Mouse (Mus musculus) forebrain, embryonic 10.5 days (tissue): ENCODE data around the gene Donson. TPM values are rescaled to one million over a fixed set of nuclear protein-coding genes. Genes with fewer than 3 reads are reported as not detected.

Experiments
- DNase-seq: peaks from one replicate; pipeline ENCODE4 v3.0.0-alpha.2; 2017; ENCODE audit warnings: low spot score; ENCODE audit errors: extremely low spot score
- H3K27ac ChIP-seq: fragments of 300-500 bp; sonication (generic); 2 replicates; pipeline ENCODE4 v1.5.1; 2016; ENCODE audit warnings: mild to moderate bottlenecking
- H3K27me3 ChIP-seq: fragments of 300-500 bp; sonication (generic); 2 replicates; pipeline ENCODE4 v1.6.1; 2016; ENCODE audit warnings: mild to moderate bottlenecking; ENCODE audit not compliant: poor library complexity, severe bottlenecking
- H3K36me3 ChIP-seq: fragments of 300-500 bp; sonication (generic); replicated peaks from 2 replicates; pipeline ENCODE4 v1.6.1; 2016; ENCODE audit warnings: mild to moderate bottlenecking, moderate library complexity
- H3K4me1 ChIP-seq: fragments of 300-500 bp; sonication (generic); 2 replicates; pipeline ENCODE4 v1.6.1; 2016
- H3K4me3 ChIP-seq: fragments of 300-500 bp; sonication (generic); 2 replicates; pipeline ENCODE4 v1.5.1; 2016; ENCODE audit warnings: mild to moderate bottlenecking, moderate library complexity
- H3K9me3 ChIP-seq: fragments of 300-500 bp; sonication (generic); 2 replicates; pipeline ENCODE4 v1.6.1; 2016; ENCODE audit warnings: mild to moderate bottlenecking, moderate library complexity
- WGBS: fragments of 180-500 bp; shearing (Covaris S2); methylation state at CpG from one replicate; pipeline ENCODE4 v1.1.7; 2016; 5-methylcytosine and 5-hydroxymethylcytosine counted together
- polyA plus RNA-seq: library from polyadenylated mRNA; unstranded; fragments of >200 nt; fragmentation: Nextera tagmentation; extraction: Ambion mirVana; gene quantifications from 2 replicates; pipeline ENCODE4 v1.2.1, GENCODE M21; 2016

Gene Donson
- polyA plus RNA-seq, 1 experiment from 2014 or later: 34.3 TPM

DNA sequence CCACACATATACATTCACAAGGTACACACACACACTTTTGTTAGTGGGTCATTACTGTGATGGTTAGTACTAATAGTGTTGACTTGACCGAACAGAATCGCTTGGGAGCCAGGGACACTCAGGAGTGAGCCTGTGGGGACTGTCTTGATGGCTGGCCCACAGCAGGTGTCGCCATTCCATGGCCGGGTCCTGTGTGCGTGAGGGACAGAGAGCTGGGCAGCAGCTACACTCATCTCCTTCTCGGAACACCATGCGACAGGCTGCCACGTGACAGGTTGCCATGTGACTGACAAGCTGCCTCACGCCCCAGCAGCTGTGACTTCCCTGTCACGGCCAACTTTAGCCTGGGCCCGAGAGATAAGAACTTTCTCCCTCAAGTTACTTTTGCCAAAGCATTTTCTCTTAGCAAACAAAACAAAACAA, 28.4 kb upstream of the Donson start:
- Histone ChIP-seq H3K4me3 (no peak overlapping the region), H3K36me3 (peaks cover 79% of the 10 kb centered on the region), H3K27ac (no peak overlapping the region), H3K4me1 (no peaks in the 10 kb centered on the region), H3K9me3 (no peaks in the 10 kb centered on the region), H3K27me3 (no peaks in the 10 kb centered on the region)
- no peak for DNase-seq
- 87% methylated on average over 11 of the region's 11 CpGs for WGBS

DNA sequence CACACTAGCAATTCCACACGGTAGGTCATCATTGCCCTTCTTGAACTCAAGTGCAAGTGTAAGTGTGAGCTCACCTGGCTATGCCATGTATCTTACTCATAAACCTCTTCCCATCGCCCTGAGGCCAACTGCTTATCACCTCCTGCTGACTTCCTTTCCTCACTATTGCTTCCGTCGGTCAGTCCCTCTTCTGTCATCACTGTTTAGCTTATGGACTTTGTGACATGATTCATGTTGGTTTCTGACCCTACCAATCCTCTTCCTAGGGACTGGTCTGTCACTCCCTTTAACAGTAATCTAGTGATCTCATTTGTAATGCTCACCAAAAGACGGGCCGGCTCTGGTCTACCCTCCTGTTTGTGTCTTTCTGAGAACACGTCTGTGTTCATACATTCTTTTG, 21.7 kb upstream of the Donson start:
- DNase-seq: no peak
- Histone ChIP-seq H3K9me3 (no peaks in the 10 kb centered on the region), H3K4me1 (no peaks in the 10 kb centered on the region), H3K27ac (no peak overlapping the region), H3K36me3 (peaks cover 83% of the 10 kb centered on the region), H3K27me3 (no peaks in the 10 kb centered on the region), H3K4me3 (no peak overlapping the region)
- 91% methylated on average over 7 of the region's 7 CpGs for WGBS

DNA sequence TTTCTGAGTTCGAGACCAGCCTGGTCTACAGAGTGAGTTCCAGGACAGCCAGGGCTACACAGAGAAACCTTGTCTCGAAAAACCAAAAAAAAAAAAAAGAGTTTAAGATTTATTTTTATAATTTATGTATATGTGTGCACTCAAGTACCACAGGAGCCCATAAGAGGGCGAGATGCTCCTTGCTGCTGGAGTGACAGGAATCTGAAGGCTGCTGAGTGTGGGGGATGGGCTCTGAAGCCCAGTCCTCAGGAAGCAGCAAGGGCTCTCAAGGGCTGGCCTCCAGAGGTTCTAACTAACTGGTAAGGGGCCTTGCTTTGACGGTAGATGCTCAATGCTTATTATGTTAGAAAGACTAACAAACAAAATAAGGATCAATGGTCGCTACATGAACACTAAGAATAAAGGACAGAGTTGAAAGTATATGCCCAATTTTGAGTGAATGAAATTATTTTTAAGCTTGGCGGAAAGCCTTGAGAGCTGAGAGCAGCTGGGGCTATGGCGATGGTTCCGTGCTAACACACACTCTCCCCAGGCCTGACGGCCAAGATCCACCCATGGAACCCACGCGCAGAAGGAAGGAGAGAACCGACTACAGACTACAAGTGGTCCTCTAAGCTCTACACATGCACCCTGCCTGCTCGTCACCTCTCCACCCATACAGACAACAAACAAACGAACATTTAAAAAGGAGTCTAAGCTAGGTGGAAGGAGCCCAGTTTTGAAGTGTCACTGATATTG, 16.2 kb upstream of the Donson start:
- no peaks in the 10 kb centered on the region for H3K27me3 ChIP-seq
- H3K4me3 ChIP-seq: no peak overlapping the region
- peaks cover 75% of the 10 kb centered on the region for H3K36me3 ChIP-seq
- H3K27ac ChIP-seq: no peak overlapping the region
- 87% methylated on average over 14 of the region's 14 CpGs for WGBS
- DNase-seq: no peak
- peaks cover 7% of the 10 kb centered on the region for H3K4me1 ChIP-seq
- H3K9me3 ChIP-seq: no peaks in the 10 kb centered on the region

DNA sequence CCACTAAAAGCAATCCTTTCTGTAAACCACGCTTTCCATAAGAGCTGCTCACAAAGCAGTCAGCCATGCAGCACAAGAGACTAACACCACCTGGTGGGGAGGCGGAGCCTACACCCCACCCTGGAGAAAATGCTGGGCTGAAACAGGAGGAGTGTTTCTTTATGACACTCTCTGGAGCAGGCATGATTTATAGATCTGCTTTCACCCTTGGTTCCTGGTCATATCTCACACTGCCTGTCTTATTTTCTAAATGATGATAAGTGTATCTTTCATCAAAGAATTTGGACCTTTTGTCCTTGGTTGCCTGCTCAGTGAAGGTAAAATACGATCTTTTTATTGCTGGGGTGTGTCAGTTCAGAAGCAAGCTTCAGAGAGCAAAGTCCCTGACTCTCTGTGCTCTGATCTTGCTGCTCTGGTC, 14.2 kb upstream of the Donson start:
- DNase-seq: no peak
- H3K27ac ChIP-seq: no peak overlapping the region
- H3K4me1 ChIP-seq: peaks cover 7% of the 10 kb centered on the region
- H3K4me3 ChIP-seq: no peak overlapping the region
- no peaks in the 10 kb centered on the region for H3K9me3 ChIP-seq
- H3K36me3 ChIP-seq: peaks cover 78% of the 10 kb centered on the region
- 68% methylated on average over 3 of the region's 3 CpGs for WGBS
- no peaks in the 10 kb centered on the region for H3K27me3 ChIP-seq

DNA sequence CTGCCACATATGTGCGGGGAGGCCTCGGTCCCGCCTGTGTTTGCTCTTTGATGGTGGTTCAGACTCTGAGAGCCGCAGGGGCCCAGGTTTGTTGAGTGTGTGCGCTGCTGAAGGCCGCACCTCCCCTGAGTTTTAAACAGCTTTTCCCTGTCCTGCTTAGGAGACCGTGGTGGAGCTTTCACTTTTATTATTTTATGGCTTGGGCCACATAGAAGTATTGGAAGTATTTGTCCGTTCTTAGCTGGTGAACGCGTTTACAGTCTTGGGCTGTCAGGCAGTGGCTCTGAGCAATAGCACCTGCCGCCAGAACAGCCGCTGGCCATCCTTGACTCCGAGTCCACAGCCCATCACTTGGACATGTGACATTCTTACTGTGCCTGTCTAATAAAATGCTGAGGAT, 13.3 kb upstream of the Donson start:
- Histone ChIP-seq H3K4me3 (no peak overlapping the region), H3K27me3 (no peaks in the 10 kb centered on the region), H3K36me3 (peaks cover 79% of the 10 kb centered on the region), H3K9me3 (no peaks in the 10 kb centered on the region), H3K4me1 (peaks cover 7% of the 10 kb centered on the region), H3K27ac (no peak overlapping the region)
- WGBS: 93% methylated on average over 13 of the region's 13 CpGs
- DNase-seq: no peak

DNA sequence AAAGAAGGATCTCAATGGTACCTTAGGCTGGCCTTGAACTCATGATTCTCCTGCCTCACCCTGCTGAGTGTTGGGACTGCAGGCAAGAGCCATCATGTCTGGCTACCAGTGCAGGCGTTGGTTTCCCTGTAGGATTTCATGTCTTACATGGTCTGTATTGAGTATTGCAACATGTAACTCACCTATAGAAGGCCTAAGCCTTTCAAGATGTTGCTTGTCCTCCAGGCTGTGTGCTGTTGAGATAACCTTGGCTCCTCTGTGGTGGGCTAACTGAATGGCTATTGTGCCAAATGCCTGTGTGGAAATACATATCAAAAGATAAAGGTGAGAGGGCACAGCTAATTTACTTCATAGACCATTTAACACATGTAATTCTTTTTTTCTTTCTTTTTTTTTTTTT, 10.4 kb upstream of the Donson start:
- no peak overlapping the region for H3K4me3 ChIP-seq
- H3K27me3 ChIP-seq: no peaks in the 10 kb centered on the region
- peaks cover 14% of the 10 kb centered on the region for H3K4me1 ChIP-seq
- WGBS: 87% methylated on average over 1 of the region's 1 CpGs
- peaks cover 70% of the 10 kb centered on the region for H3K36me3 ChIP-seq
- no peak overlapping the region for H3K27ac ChIP-seq
- DNase-seq: no peak
- no peaks in the 10 kb centered on the region for H3K9me3 ChIP-seq

DNA sequence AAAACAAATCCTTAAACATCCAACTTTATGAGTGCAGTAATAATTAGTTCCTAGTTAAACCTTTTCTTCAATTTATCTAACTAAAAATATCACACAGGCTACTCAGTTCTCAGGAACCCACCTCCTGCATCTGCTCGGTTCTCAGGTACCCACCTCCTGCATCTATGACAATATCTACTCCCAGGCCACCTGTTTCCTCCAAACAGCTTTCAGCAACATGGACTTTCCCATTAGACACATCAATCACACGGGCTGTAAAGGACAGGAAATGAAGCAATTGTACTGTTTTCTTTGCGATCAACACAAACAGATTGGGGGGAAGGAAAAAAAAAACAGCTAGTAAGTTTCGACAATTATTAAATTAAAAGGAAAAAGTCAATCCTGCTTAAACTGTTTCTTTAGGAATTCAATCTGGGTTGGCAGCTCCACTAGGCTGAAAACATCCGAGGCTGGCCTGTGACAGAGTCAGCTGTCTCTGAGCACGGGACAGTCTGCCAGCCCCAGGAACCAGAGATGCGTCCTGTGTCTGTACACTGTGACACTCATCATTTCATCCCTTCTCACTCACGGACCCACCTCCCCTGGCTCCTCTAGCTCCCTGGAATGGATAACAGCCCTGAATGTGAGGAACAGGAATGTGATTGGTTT, 6.7 kb upstream of the Donson start:
- Histone ChIP-seq H3K36me3 (peaks cover 52% of the 10 kb centered on the region), H3K4me3 (no peak overlapping the region), H3K27me3 (no peaks in the 10 kb centered on the region), H3K27ac (no peak overlapping the region), H3K9me3 (no peaks in the 10 kb centered on the region), H3K4me1 (peaks cover 7% of the 10 kb centered on the region; the same call in 1 of the 2 replicates)
- 78% methylated on average over 8 of the region's 8 CpGs for WGBS
- no peak for DNase-seq

DNA sequence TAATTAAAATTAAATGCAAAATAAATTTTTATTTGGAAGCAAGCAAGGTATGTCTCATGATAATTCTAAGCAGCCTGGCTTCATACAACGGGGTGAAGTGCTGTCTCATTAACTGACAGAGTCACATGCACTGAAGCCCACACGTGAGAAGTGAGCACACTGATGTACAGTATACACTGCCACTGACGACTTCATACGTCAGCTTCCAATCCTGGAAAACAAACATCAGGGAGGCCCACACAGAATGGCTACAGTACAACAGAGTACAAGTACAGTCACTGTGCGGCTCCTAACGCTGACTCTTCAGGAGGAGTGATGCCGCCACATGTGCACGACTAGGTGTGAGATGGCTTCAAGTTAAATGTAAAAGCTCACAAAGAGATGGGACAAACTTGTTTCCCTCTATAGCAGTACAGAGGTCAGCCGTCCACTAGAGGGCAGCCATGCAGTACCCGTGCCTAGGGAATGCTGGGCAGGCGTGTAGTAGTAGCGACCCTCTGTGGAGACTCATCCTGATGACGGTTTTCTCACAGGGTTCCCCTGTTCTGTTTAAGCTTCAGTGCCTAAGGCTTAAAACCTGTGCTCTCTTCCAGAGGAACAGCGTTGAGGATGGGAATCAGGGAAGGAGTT, 6.0 kb upstream of the Donson start:
- 35% methylated on average over 14 of the region's 14 CpGs for WGBS
- peaks cover 13% of the 10 kb centered on the region for H3K4me1 ChIP-seq
- DNase-seq: peak; percentile 81
- H3K9me3 ChIP-seq: no peaks in the 10 kb centered on the region
- H3K4me3 ChIP-seq: no peak overlapping the region
- peaks cover 45% of the 10 kb centered on the region for H3K36me3 ChIP-seq
- no peak overlapping the region for H3K27ac ChIP-seq
- H3K27me3 ChIP-seq: no peaks in the 10 kb centered on the region

DNA sequence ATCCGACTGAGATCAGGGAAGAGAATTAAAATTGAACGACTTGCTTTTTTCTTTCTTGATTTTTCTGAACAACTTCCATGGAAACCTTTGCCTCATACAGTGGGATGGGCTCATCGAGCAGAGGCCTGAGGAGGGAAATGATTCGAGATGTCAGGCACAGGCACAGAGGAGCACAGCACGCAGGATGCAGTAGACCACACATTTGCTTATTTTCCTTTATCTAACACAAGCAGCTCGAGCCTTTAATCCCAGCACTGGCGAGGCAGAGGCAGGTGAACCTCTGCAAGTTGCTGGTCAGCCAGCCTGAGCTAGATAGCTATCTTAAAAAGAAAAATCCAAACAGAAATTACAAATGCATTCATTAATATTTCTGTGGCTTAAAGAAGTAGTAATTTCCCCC, 1.2 kb upstream of the Donson start:
- 56% methylated on average over 7 of the region's 7 CpGs for WGBS
- Histone ChIP-seq H3K4me1 (peaks cover 35% of the 10 kb centered on the region), H3K36me3 (peaks cover 29% of the 10 kb centered on the region), H3K9me3 (no peaks in the 10 kb centered on the region), H3K4me3 (peak overlapping the region; percentile 95; the same call in 1 of the 2 replicates), H3K27me3 (no peaks in the 10 kb centered on the region), H3K27ac (0 out of 2 replicates have a peak overlapping the region, but pooled peaks have one; percentile 0)
- DNase-seq: no peak

DNA sequence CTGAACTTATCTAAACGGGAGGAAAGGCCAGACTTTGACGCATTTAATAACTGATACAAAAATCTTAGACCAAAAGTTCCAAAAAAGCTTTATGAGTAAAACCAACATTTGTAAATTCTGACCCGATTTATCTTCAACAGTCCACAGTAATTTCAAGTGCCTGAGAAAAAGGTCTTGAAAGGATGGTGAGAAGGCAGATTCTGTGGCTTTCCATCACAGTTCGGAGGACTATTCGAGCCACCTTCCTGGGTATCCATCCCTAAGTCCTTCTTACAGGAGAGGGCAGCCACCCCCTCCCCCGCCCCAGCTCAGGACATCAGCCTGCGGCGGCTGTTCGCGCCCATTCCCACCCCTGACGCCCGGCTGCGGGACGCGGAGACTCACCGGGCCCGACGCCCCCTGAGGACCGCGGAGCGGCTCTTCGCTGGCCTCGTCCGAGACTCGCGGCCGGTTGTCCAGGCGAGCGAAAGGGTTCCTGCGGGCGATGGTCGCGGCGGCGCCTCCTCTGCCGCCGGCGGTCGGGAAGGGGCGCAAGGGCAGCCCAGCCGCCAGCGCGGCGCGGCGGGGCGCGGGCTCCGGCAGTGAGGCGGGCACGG, 449 bp downstream of the Donson start:
- DNase-seq: no peak
- peaks cover 38% of the 10 kb centered on the region for H3K36me3 ChIP-seq
- 1% methylated on average over 49 of the region's 51 CpGs for WGBS
- H3K9me3 ChIP-seq: no peaks in the 10 kb centered on the region
- peaks cover 32% of the 10 kb centered on the region for H3K4me1 ChIP-seq
- H3K27me3 ChIP-seq: no peaks in the 10 kb centered on the region
- H3K27ac ChIP-seq: peak overlapping the region; percentile 96
- H3K4me3 ChIP-seq: peak overlapping the region; percentile 95

DNA sequence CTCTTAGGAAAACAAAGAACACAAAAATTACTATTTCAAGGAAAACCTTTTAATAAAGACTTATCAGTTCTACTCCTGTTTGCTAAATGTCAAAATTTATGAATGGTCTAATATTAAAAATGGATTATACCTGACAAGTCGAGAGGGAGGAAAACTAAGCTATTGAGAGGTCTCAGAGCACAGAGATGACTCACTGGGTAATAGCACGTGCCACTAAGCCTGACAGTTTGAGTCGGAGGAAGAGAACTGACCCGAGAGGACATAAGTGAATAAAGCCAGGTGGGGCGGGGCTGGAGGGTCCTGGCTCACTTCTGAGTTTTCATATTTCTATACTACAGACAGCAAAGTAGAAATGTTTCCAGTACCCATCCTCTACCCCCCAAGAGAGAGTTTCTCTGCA, 2.2 kb downstream of the Donson start:
- peaks cover 54% of the 10 kb centered on the region for H3K36me3 ChIP-seq
- no peaks in the 10 kb centered on the region for H3K9me3 ChIP-seq
- H3K4me1 ChIP-seq: peaks cover 32% of the 10 kb centered on the region
- no peak overlapping the region for H3K4me3 ChIP-seq
- H3K27ac ChIP-seq: no peak overlapping the region
- no peaks in the 10 kb centered on the region for H3K27me3 ChIP-seq
- WGBS: 88% methylated on average over 5 of the region's 5 CpGs
- DNase-seq: no peak

DNA sequence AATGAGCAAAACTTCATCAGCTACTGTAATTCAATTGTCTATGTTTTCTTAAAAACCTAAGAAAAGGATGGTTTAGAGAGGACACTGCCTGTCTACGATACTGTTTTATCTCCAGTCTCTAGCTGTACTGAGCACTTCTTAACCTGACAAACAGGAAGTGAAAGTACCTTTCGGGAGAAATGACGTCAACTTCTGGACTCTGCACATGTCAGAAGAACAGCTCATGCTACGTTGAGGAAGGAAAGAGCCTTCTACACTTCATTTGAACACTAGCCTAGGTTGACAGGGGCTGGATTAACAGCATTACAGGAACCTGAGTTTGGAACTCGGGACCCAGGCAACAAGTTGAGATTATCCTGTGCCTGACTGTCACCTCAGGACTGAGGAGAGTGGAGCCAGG, 3.0 kb downstream of the Donson start:
- no peak overlapping the region for H3K27ac ChIP-seq
- no peak overlapping the region for H3K4me3 ChIP-seq
- no peaks in the 10 kb centered on the region for H3K9me3 ChIP-seq
- WGBS: 95% methylated on average over 5 of the region's 5 CpGs
- peaks cover 32% of the 10 kb centered on the region for H3K4me1 ChIP-seq
- peaks cover 60% of the 10 kb centered on the region for H3K36me3 ChIP-seq
- no peak for DNase-seq
- no peaks in the 10 kb centered on the region for H3K27me3 ChIP-seq

DNA sequence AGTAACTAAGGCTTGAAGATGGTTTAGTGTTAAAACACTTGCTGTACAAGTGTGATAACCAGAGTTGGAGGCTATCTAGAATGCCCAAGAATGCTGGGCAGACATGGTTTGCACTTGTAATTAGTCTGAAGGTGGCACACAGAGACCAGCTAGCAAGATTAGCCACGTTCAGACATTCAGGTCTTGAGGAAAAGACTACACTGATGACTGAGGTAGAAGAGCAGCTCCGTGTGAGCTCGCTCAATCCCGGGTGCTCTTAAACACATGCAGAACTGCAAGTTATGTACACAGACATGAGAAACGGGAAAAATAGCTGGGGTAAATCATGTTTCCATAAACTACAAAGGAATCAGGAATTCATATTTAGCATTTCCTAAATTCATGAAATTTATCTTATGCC, 7.9 kb downstream of the Donson start:
- Histone ChIP-seq H3K27me3 (no peaks in the 10 kb centered on the region), H3K9me3 (no peaks in the 10 kb centered on the region), H3K36me3 (peaks cover 98% of the 10 kb centered on the region), H3K27ac (no peak overlapping the region), H3K4me3 (no peak overlapping the region), H3K4me1 (no peaks in the 10 kb centered on the region)
- no peak for DNase-seq
- 88% methylated on average over 5 of the region's 5 CpGs for WGBS
